Mouse (Mus musculus): ENCODE results near the gene Gm12184.

- TF ChIP-seq POLR2A (IDR thresholded peaks at IDR 0.05; ENCODE audit: insufficient read length, low read depth) (no peak), MAX (IDR thresholded peaks at IDR 0.05; ENCODE audit: low read depth) (no peak), TCF3 (IDR thresholded peaks at IDR 0.05; ENCODE audit: insufficient read length, low read depth) (no peak), CEBPB (IDR thresholded peaks at IDR 0.05; ENCODE audit: insufficient read depth, poor library complexity, severe bottlenecking) (no peak), SRF (IDR thresholded peaks at IDR 0.05; ENCODE audit: control insufficient read depth, insufficient read length, low read depth) (no peak), USF1 (IDR thresholded peaks at IDR 0.05; ENCODE audit: low read depth) (no peak), MYOD1 (IDR thresholded peaks at IDR 0.05; ENCODE audit: control insufficient read depth in 1 of 3, insufficient read length in 2 of 3, low read depth in 2 of 3) (no peak), TCF12 (IDR thresholded peaks at IDR 0.05; ENCODE audit: insufficient read depth, poor library complexity, severe bottlenecking) (no peak), E2F4 (IDR thresholded peaks at IDR 0.05; ENCODE audit: insufficient read depth) (no peak)
Observed at GRCm38 (mm10) chr11:48863808-48864207, 37.4 kb upstream of the Gm12184 start.

All from myocyte (in vitro differentiated cells).